Mouse (Mus musculus) midbrain, embryonic 12.5 days (tissue): ENCODE measurements at regions not wholly inside any gene's neighbourhood (a gene's known extent, or its start where the extent isn't known, plus 50 kb on each side); places are given as distances from the start of the nearest gene placed in this dataset.
"Not testable (repeated sequence)": the region's sequence is repeated elsewhere in the genome, so short reads cannot be mapped to it uniquely, and the experiment has no call there.

Experiments
- ATAC-seq: fragments of 200-750 bp; cut with Nextera tagmentation; 2 replicates; pipeline ENCODE4 v1.8.0; 2017; ENCODE audit warnings: low read depth, moderate TSS enrichment, moderate library complexity; ENCODE audit not compliant: low FRiP score
- H3K27ac ChIP-seq: fragments of 300-500 bp; sonication (generic); replicated peaks from 2 replicates; pipeline ENCODE4 v1.5.1; 2016; ENCODE audit warnings: mild to moderate bottlenecking
- H3K27me3 ChIP-seq: fragments of 300-500 bp; sonication (generic); 2 replicates; pipeline ENCODE4 v1.6.1; 2016; ENCODE audit warnings: mild to moderate bottlenecking
- H3K36me3 ChIP-seq: fragments of 300-500 bp; sonication (generic); 2 replicates; pipeline ENCODE4 v1.6.1; 2016
- H3K4me1 ChIP-seq: fragments of 300-500 bp; sonication (generic); 2 replicates; pipeline ENCODE4 v1.6.1; 2016
- H3K4me2 ChIP-seq: fragments of 300-500 bp; sonication (generic); replicated peaks from 2 replicates; pipeline ENCODE4 v1.6.1; 2016; ENCODE audit warnings: mild to moderate bottlenecking, moderate library complexity
- H3K4me3 ChIP-seq: fragments of 300-500 bp; sonication (generic); 2 replicates; pipeline ENCODE4 v1.5.1; 2016; ENCODE audit warnings: mild to moderate bottlenecking
- H3K9ac ChIP-seq: fragments of 300-500 bp; sonication (generic); replicated peaks from 2 replicates; pipeline ENCODE4 v1.6.1; 2016; ENCODE audit warnings: mild to moderate bottlenecking, moderate library complexity
- H3K9me3 ChIP-seq: fragments of 300-500 bp; sonication (generic); 2 replicates; pipeline ENCODE4 v1.6.1; 2016; ENCODE audit warnings: mild to moderate bottlenecking
- WGBS: fragments of 180-500 bp; shearing (Covaris S2); methylation state at CpG from one replicate; pipeline ENCODE4 v1.1.7; 2016; 5-methylcytosine and 5-hydroxymethylcytosine counted together

DNA sequence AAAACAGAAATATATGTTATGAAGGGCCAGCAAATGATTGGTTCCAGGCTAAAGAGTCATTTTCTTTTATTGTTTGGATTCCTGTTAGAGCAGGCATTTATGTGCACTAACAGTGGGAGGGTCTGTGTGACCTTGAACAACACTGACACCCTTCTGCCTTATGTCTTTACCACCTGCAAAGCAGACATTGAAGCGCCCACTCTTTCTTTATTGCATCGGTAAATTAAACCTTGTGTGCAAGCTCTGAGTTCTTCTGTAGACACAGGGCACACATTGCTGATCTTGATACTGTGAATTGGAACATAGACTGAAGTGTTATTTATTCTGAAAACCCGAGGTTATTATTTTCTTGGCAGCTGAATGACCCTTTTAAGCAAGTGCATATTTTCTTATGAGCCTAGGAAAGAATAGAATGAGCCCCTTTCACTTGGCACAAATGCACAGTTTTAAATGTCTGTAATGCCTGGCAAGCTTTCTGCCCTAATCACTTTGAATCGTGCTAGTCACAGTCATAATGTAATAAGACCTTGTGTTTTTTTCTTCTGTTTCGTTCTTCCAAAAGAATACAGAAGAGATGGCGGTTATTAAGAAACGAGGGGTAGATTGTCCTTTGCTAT is 125.1 kb upstream of the Cobl start:
- H3K9ac ChIP-seq, result no peak overlapping the region
- no peaks in the 10 kb centered on the region for H3K36me3 ChIP-seq
- H3K27ac ChIP-seq, result no peak overlapping the region
- ATAC-seq, result no peak
- no peaks in the 10 kb centered on the region for H3K9me3 ChIP-seq
- H3K4me2 ChIP-seq, result no peak overlapping the region
- WGBS, result 79% methylated on average over 7 of the region's 7 CpGs
- no peaks in the 10 kb centered on the region for H3K4me1 ChIP-seq
- no peak overlapping the region for H3K4me3 ChIP-seq
- no peaks in the 10 kb centered on the region for H3K27me3 ChIP-seq

GRCm38 (mm10) chr11:12584851-12585680 is 120.3 kb upstream of the Cobl start:
- not testable (repeated sequence) for H3K9ac ChIP-seq, H3K9me3 ChIP-seq, H3K4me3 ChIP-seq, H3K4me1 ChIP-seq, H3K27ac ChIP-seq, H3K4me2 ChIP-seq, H3K27me3 ChIP-seq, H3K36me3 ChIP-seq
- WGBS, result 77% methylated on average over 2 of the region's 2 CpGs
- ATAC-seq, result peak; percentile 47; the same call in 1 of the 2 replicates

DNA sequence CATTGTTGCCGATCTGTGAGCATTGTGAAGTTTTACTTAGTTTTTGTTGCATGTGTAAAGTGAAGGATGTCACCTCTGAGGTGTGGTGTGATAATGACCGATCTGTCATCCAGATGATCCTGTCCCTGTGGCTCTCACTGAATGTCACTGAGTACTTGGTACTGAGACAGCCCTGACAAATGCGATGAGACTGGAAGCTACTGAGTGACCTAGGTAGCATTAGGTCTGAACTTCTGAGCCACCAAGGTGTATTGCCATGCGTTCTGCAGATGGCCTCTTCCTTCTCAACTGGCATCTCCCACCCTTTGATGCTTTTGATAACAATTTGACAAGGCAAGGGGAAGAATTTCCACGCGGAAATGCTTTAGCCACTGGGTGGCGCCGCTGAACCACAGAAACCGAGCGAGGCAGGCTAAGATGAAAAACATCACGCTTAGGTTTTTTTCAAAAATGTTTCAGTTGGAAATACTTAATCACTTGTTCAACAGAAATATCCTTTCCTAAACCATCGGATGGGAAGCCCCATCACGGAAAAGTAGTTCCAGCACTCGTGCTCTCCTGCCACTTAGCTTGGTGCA is 114.3 kb upstream of the Cobl start:
- H3K4me2 ChIP-seq, result no peak overlapping the region
- H3K4me3 ChIP-seq, result no peak overlapping the region
- H3K36me3 ChIP-seq, result no peaks in the 10 kb centered on the region
- H3K4me1 ChIP-seq, result no peaks in the 10 kb centered on the region
- H3K9me3 ChIP-seq, result no peaks in the 10 kb centered on the region
- H3K27me3 ChIP-seq, result no peaks in the 10 kb centered on the region
- no peak overlapping the region for H3K9ac ChIP-seq
- ATAC-seq, result peak; percentile 62
- WGBS, result 41% methylated on average over 14 of the region's 14 CpGs
- H3K27ac ChIP-seq, result no peak overlapping the region

DNA sequence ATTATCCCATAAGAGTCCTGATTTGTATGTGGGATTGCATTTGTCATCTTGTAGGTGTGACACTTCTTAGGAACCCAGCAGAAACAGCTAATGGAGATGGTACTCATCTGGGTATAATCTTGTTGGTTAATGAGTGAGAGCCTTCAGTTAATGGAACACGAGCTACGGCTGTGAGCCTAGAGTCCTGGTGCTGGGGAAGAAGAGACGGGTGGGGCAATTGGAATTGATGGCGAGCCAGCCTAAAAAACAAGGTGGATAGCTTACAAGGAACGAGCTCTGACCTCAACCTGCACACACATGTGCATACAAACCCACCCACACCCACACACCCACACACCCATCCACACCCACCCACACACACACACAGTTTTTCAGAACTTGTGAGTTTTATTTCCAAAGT is 94.9 kb upstream of the Cobl start:
- 83% methylated on average over 5 of the region's 5 CpGs for WGBS
- Histone ChIP-seq H3K36me3 (no peaks in the 10 kb centered on the region), H3K4me2 (no peak overlapping the region), H3K4me1 (no peaks in the 10 kb centered on the region), H3K9ac (no peak overlapping the region), H3K4me3 (no peak overlapping the region), H3K27ac (no peak overlapping the region), H3K27me3 (0 out of 2 replicates have a peak, but pooled peaks cover 2% of the 10 kb centered on the region), H3K9me3 (no peaks in the 10 kb centered on the region)
- peak; percentile 36; the same call in 1 of the 2 replicates for ATAC-seq

DNA sequence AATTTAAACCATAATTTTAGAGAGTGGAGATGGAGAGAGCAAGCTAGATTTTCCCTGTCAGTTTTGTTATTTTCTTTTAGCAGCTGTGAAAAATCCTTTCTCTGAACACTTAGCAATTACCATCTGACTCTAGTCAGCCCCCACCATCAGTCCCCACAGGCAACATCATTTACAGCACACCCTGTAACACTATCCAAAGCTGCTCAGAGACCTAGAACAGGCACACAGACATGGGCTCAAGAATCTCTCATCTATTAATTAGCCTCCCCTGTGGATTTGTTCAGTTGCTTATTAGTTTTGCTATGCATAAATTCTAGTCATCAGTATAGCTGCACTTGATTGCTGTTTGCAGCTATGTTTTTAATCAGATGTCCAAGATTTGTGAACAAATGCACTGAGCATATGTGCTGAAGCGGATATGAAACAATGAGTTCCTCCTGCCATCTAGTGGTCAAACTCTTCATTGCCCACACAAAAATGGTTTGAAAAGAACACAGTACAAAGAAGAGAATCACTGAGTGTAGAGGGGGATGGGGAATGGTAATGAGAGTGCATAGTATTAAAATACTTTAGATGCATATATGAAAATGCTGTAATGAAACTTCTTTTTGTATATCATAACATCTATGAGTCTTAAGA is 94.4 kb upstream of the Cobl start:
- no peaks in the 10 kb centered on the region for H3K4me1 ChIP-seq
- no peak overlapping the region for H3K27ac ChIP-seq
- no peak overlapping the region for H3K4me3 ChIP-seq
- no peak overlapping the region for H3K4me2 ChIP-seq
- 0 out of 2 replicates have a peak, but pooled peaks cover 2% of the 10 kb centered on the region for H3K27me3 ChIP-seq
- ATAC-seq, result peak; percentile 89
- H3K9ac ChIP-seq, result no peak overlapping the region
- no peaks in the 10 kb centered on the region for H3K9me3 ChIP-seq
- no peaks in the 10 kb centered on the region for H3K36me3 ChIP-seq
- WGBS, result 26% methylated on average over 1 of the region's 1 CpGs

- H3K4me2 ChIP-seq, result no peak overlapping the region
- ATAC-seq, result no peak
Measured at GRCm38 (mm10) chr11:12558176-12558575, 93.4 kb upstream of the Cobl start.

DNA sequence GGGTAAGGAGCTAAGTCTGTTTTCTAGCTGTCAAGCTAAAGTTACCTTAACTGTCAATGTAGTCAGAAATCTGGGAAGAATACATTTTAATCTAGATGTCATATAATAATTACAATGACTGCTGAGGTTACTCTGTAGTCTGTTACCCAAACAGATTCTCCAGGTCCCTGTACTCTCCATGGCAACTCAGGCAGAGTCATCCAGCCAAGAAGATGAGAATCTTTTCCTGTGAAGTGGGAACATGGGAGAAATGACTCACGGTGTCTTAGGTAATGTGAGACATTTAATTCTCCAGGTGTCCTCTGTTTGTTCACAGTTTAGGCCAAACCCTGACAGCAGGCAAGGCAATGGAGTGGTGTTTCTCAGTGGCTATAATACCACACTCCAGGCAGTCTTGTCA is 81.0 kb upstream of the Cobl start:
- no peak for ATAC-seq
- no peak overlapping the region for H3K4me3 ChIP-seq
- no peak overlapping the region for H3K4me2 ChIP-seq
- no peaks in the 10 kb centered on the region for H3K9me3 ChIP-seq
- H3K27ac ChIP-seq, result no peak overlapping the region
- no peaks in the 10 kb centered on the region for H3K36me3 ChIP-seq
- 88% methylated on average over 1 of the region's 1 CpGs for WGBS
- no peaks in the 10 kb centered on the region for H3K4me1 ChIP-seq
- no peak overlapping the region for H3K9ac ChIP-seq
- no peaks in the 10 kb centered on the region for H3K27me3 ChIP-seq

More at GRCm38 (mm10) chr11:12558176-12558575, 93.4 kb upstream of the Cobl start:
- Histone ChIP-seq H3K4me3 (no peak overlapping the region), H3K36me3 (no peaks in the 10 kb centered on the region), H3K9ac (no peak overlapping the region), H3K9me3 (no peaks in the 10 kb centered on the region), H3K27ac (no peak overlapping the region), H3K4me1 (no peaks in the 10 kb centered on the region), H3K27me3 (0 out of 2 replicates have a peak, but pooled peaks cover 2% of the 10 kb centered on the region)
- 77% methylated on average over 8 of the region's 8 CpGs for whole genome bisulfite sequencing

DNA sequence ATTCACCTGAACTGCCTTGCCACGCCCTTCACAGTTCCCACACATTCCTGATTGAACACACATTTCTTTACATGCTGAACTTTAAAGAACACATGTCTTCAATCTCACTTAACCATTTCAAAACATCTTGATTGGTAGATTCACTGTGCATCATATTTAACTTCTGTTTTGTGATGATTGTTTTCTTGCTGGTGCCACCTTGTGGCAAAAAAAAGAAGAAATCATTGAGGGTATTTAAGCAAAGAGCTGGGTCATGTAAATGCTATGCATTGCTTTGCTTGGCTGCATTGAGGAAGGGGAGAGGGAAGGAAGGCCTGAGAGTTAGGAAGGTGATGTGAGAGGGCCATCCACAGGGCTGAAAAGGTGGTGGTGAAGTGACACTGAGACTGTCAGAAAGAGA is 78.3 kb upstream of the Cobl start:
- no peak for ATAC-seq
- no peaks in the 10 kb centered on the region for H3K27me3 ChIP-seq
- no peaks in the 10 kb centered on the region for H3K4me1 ChIP-seq
- no peaks in the 10 kb centered on the region for H3K36me3 ChIP-seq
- no peaks in the 10 kb centered on the region for H3K9me3 ChIP-seq
- H3K4me3 ChIP-seq, result no peak overlapping the region
- no peak overlapping the region for H3K9ac ChIP-seq
- H3K27ac ChIP-seq, result no peak overlapping the region
- no peak overlapping the region for H3K4me2 ChIP-seq
- 74% methylated on average over 1 of the region's 1 CpGs for WGBS

GRCm38 (mm10) chr11:12540333-12540870 is 75.6 kb upstream of the Cobl start:
- 0 out of 2 replicates have a peak, but pooled peaks have one; percentile 44 for ATAC-seq
- Histone ChIP-seq H3K36me3 (no peaks in the 10 kb centered on the region), H3K4me3 (no peak overlapping the region), H3K9me3 (no peaks in the 10 kb centered on the region), H3K4me1 (no peaks in the 10 kb centered on the region), H3K27ac (no peak overlapping the region), H3K9ac (no peak overlapping the region), H3K4me2 (no peak overlapping the region), H3K27me3 (no peaks in the 10 kb centered on the region)
- WGBS, result 45% methylated on average over 5 of the region's 5 CpGs

DNA sequence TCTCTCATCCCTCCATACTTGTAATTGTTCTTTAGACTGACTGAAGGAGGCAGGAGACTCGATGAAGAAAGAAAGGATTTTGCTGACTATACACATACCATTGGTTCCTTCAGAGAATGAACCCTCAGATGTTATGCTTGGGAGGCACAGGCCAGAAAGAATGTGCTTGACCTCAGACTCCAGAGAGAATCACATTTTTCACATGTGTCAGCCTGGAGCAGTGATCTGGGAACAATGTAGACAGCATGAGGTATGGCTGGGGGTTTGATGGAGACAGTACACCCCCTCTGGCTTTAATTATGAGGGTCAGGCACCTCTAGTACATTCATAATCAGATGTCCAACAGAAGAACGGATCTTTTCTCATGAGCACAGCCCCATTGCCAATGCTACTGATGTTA is 70.3 kb upstream of the Cobl start:
- 32% methylated on average over 2 of the region's 2 CpGs for WGBS
- peaks cover 5% of the 10 kb centered on the region for H3K4me1 ChIP-seq
- H3K36me3 ChIP-seq, result no peaks in the 10 kb centered on the region
- no peak for ATAC-seq
- no peaks in the 10 kb centered on the region for H3K9me3 ChIP-seq
- no peak overlapping the region for H3K4me3 ChIP-seq
- no peak overlapping the region for H3K4me2 ChIP-seq
- no peaks in the 10 kb centered on the region for H3K27me3 ChIP-seq
- no peak overlapping the region for H3K27ac ChIP-seq
- no peak overlapping the region for H3K9ac ChIP-seq

GRCm38 (mm10) chr11:12532288-12532687 is 67.5 kb upstream of the Cobl start:
- Histone ChIP-seq H3K9ac (no peak overlapping the region), H3K4me1 (peaks cover 5% of the 10 kb centered on the region), H3K27me3 (no peaks in the 10 kb centered on the region), H3K4me3 (no peak overlapping the region), H3K36me3 (no peaks in the 10 kb centered on the region), H3K9me3 (no peaks in the 10 kb centered on the region), H3K4me2 (peak overlapping the region; percentile 15), H3K27ac (no peak overlapping the region)
- WGBS, result 8% methylated on average over 3 of the region's 3 CpGs
- ATAC-seq, result peak; percentile 94

DNA sequence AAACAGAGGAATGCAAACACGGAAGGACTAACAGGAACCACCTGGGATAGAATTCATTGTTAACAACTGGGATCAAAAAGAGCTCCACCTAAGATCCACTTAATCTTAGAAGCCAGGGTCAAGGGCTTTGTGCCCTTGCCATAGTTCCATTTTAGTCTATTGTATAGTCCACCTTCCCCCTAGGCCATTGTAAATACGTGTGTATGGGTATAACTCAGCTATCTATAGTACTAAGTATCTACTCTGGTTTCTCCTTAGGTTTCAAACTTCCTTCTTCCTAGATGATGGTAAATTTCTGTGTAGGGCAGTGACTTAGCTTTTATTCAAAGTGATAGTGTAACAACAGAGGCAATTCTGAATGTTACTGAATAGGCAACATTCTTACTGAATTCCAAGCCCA is 57.3 kb upstream of the Cobl start:
- not testable (repeated sequence) for H3K27ac ChIP-seq, H3K4me1 ChIP-seq, H3K9me3 ChIP-seq, H3K4me3 ChIP-seq, H3K4me2 ChIP-seq, ATAC-seq, H3K36me3 ChIP-seq, H3K9ac ChIP-seq, H3K27me3 ChIP-seq
- WGBS, result 68% methylated on average over 2 of the region's 2 CpGs
